Mouse (Mus musculus): ENCODE measurements around the gene Vsig2.

Gene Vsig2

DNA sequence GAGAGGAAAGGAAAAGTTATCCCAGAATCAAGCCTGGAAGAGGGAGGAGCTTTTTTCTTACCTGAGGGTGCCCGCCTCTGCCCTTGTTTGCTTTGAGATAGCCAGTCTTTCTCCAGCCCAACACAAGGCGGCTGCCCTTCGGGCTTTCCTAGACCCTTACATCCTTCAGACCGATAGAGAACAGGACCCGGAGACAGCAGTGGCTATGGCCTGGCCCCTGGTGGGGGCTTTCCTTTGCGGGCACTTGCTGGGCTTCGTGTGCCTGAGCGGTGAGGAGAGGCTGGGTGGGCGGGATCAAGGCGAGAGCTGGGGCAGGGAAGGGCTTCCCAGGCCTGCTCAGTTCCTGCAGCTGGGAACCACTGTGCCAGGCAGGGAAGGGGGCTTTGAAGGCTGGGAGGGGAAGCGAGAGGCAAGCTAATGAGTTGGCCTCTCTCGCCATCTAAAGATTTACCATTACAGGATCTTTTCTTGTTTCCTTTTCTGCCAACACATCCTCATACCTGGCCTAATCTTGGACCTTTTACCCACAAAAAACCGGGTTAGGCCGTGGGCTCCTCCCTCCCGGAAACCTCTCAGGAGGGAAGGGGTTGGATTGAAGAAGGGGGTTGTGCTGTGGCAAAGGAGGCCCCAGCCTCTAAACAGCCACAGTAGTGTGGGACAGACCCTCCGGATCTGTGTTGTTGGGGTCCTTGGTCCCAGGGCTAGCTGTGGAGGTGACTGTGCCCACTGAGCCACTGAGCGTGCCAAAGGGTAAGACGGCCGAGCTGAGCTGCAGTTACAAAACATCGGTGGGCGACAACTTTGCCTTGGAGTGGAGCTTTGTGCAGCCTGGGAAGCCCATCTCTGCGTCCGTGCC, at the start of gene Vsig2:
Vsig2 (plus strand) TSS at position 86 of the 856 bp plus-strand sequence.
- WGBS: 45% methylated on average over 23 of the region's 23 CpGs

GRCm38 (mm10) chr9:37489446-37490120, 49.5 kb upstream of the Vsig2 start:
- under 1% methylated on average over 65 of the region's 75 CpGs for WGBS

GRCm38 (mm10) chr9:37495761-37496160, 43.3 kb upstream of the Vsig2 start:
- WGBS: 77% methylated on average over 3 of the region's 3 CpGs

- 80% methylated on average over 3 of the region's 3 CpGs for WGBS
These were observed 38.9 kb upstream of the Vsig2 start for GRCm38 (mm10) chr9:37500201-37500600.

- 96% methylated on average over 1 of the region's 1 CpGs for WGBS
These were observed 37.9 kb upstream of the Vsig2 start for GRCm38 (mm10) chr9:37501170-37501569.

DNA sequence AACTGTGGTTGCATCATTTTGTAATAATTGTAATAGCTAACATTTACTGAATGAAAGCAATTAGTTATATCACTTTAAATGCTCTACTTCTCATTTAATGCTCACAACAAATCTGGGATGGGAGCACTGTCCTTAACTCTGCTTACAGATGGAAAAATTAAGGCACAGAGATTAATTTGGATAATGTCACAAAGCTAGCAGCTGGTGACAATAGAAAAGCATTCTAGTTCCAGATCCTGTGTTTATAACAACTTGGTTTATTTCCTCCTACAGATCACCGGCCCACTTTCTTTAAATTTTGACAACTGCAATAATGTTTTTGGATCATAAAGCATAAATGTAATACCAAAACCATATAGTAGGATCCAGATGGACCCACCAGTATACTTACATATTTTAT, 33.0 kb upstream of the Vsig2 start:
- 60% methylated on average over 1 of the region's 1 CpGs for WGBS

DNA sequence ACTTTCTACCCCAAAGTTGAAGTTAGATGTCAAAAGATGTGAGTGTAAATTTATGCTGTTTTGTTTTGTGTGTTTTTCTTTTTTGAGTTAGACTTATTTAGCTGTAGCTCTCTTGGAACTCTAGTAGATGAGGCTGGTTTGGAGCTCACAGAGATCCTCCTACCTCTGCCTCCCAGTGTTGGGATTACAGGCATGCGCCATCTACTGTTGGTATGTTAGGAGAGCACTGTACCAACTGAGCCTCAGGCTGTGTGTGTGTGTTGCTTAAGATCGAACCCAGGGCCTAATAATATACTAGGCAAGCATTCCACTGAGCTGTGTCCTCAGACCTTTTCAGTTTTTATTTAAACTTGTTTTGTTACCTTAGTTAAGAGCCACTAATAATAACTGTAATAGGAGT, 27.0 kb upstream of the Vsig2 start:
- WGBS: 93% methylated on average over 2 of the region's 2 CpGs

- WGBS: 64% methylated on average over 3 of the region's 3 CpGs
These were observed 24.6 kb upstream of the Vsig2 start for GRCm38 (mm10) chr9:37514456-37514855.

DNA sequence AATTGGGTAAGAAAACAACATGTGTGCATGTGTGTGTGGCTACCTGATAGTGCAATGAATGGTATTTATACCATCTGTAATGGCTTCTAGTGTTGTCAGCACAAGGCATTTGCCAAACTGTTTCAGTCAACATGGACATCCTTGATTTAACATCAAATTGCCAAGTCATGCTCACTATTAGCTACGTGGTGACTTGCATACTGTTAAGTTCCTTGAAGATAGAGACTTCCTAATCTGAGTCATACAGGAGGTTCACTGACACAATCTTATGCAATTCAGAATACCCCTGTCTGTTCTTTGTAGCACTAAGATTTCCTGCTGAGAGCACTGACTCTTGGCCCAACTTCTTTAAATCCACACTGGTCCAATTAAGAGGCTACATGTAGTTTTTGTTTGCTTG, 21.6 kb upstream of the Vsig2 start:
- whole genome bisulfite sequencing: 37% methylated on average over 1 of the region's 1 CpGs

DNA sequence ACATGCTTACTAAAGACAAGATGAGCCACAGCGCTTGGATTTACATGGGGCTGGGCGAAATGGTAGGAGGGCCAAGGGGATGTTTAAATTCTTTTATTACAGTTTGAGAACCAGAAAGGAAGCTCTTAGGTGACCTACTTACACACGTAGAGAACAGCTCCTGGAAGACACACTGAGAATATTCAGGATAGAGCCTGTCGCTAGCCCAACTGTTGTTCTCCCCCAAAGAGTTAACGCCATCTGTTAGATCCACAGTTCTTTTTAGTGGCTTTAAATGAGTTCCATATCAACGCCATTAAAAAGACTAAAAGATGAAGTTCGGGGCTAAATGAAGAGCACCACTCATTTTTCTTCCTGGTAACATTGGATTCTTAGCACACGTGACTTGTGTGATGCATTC, 20.1 kb upstream of the Vsig2 start:
- WGBS: 51% methylated on average over 8 of the region's 8 CpGs

DNA sequence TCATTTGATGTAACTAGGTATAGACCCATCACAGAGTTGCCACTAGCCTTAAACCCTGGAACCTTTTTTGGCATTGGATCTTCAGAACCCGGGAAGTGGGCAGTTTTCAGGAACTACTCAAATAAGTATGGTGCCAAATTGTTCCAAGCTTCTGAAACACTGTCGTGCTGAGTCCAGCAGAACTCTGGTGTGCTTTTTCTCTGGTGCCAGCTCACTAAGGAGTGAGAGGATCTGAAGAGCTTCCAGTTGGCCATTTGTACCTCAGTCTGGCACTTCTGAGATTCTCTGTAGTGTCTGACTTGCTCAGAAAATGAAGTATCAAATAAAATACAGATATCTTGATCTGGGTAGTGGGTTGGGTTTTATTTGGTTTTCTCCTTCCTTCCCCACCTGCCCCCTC, 19.1 kb upstream of the Vsig2 start:
- 39% methylated on average over 2 of the region's 2 CpGs for WGBS

- 94% methylated on average over 2 of the region's 2 CpGs for whole genome bisulfite sequencing
These were observed 13.6 kb upstream of the Vsig2 start for GRCm38 (mm10) chr9:37525461-37525860.

DNA sequence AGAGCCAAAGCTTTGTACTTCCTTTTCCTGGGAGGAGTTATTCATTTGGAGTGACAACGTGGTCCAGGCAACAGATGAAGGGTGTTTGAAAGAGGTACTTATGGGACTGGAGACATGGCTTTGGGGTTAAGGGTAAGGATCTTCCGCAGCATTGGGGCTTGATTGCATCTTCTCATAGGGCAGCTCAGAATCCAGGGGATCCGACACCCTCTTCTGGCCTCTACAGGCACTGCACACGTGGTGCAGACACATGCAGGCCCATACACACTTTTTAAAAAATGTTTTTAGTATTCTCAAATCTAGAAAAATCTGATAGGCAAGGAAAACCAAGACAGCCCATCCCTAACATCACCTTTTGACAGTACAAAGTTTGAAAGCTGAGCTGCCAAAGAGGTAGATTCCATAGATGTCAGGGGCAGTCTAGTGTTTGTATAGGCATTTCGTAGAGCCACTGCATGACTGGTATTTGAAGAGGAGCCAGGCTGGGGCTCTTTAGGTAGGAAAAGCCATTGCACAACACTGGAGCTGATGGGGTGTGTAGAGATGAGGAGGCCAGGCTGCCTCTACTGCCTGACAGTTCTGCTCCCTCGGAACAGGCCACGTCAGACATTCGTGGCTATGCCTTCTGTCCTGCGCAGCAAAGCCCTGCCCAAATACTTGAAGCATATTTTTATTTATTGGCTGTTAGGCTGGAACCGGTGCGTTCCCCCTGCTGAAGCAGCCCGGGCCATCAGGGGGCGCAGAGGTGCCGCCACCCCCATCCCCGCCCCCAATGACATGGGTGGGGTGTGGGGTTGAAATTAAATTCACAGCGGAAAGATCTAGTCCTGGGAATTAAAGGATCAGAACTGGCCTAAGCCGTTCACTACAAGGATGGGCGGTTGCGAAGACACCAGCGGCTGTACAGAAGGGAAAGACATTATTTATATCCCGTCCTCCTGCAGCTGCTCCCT, 12.3 kb upstream of the Vsig2 start:
- WGBS: 47% methylated on average over 21 of the region's 21 CpGs

- 33% methylated on average over 41 of the region's 41 CpGs for WGBS
These were observed 11.4 kb upstream of the Vsig2 start, which contains the start of gene Esam for GRCm38 (mm10) chr9:37527396-37528224. Esam (plus strand) TSS chr9:37528078.

DNA sequence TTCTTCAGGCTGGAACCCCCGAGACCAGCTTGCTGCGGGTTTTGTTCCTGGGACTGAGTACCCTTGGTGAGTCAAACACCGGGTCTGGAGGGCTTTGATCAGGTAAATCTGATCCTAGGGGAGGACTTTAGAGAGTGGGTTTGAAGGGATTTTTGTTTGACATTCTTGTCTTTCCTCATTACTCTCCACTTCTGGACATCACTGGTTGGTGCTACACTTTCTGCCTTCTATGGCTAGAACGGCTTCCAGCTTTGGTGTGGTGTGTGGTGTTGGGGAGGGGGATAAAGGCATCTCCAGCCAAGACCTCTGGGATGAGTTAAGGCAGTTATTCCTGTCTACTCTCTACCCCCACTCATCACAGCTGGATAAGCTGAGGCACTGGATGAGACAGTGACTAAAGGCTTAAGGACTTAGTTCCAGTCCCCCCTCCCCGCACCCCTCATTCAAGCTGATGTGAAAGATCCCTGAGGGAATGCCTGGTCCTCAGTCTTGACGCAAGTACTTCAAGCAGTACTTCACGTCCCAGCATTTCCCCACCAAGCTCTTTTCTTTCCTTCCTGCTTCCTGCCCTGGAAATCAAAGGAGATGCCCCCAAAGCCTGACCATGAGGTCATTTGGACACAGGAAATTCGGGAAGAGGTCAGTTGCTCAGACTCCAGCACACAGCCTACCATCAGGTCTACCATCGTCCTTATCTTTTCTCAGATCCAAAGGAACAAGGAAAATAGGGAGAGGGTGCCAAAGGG, 10.7 kb upstream of the Vsig2 start:
- WGBS: 57% methylated on average over 9 of the region's 9 CpGs

- WGBS: 14% methylated on average over 32 of the region's 32 CpGs
These were observed 8.8 kb upstream of the Vsig2 start for GRCm38 (mm10) chr9:37530031-37530887.

DNA sequence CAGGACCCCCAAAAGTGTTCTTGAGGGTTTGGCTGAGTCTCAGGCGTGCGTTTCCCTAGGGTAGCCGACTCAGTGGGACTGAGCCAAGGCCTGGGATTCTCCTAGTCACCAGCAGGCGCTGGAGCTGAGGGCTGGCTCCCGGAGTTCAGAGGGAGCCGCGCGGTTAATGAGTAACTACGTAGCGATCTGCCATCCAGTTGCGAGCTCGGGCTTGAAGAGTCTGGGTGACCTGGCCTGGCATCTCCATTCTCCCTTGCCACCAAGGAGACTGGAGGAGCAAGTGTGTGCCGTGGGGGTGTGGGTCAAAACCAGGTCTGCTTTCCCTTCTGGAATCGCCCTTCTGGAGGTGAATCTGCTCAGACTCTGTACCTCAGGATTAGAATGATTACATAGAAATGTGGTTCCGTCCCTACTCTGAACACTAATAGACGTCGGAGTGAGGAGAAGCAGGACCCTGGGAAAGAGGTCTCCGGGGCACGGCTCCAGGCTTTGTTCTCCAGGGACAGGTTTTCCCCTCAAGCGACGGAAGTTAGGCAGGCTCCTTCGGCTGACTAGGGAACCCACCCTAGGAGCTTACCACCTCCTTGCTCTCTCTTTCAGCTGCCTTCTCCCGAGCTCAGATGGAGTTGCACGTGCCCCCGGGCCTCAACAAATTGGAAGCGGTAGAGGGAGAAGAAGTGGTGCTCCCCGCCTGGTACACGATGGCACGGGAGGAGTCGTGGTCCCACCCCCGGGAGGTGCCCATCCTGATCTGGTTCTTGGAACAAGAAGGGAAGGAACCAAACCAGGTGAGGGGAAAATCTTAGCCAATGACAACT, 8.0 kb upstream of the Vsig2 start:
- WGBS: 16% methylated on average over 31 of the region's 31 CpGs

DNA sequence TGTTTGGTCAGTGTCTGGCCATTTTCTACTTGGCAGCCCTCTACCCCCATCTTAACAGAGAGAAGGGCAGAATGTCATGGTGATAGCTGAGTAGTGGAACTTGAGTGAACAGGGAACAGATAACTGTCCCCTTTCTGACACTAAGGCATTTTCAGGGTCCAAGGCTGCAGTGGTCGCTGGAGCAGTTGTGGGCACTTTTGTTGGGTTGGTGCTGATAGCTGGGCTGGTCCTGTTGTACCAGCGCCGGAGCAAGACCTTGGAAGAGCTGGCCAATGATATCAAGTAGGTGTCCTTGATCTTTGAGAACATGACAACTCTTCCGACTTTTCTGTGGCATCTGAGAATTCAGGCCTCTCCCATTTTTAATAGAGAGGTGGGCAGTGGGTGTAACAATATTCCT, 2.2 kb upstream of the Vsig2 start:
- WGBS: 83% methylated on average over 4 of the region's 4 CpGs

All from cerebral cortex, adult 2 months (tissue).